Mouse (Mus musculus): ENCODE data around the gene Cx3cr1. TPM values are rescaled to one million over a fixed set of nuclear protein-coding genes. Genes with fewer than 3 reads are reported as not detected.

Gene Cx3cr1
- polyA plus RNA-seq, 1 experiment from 2014 or later = 7.5 TPM

Other genes starting within 250 kb of the Cx3cr1 start
- gene Scn11a, start 244.4 kb downstream of the Cx3cr1 start, polyA plus RNA-seq (2015; fragmentation: Nextera tagmentation; extraction: Ambion mirVana) = 0.03 and 0.04 TPM in 2 replicates
- 31.5 and 35.0 TPM in 2 replicates for gene Wdr48, start 175.0 kb downstream of the Cx3cr1 start, polyA plus RNA-seq (2015; fragmentation: Nextera tagmentation; extraction: Ambion mirVana)
- gene Gorasp1, start 132.3 kb downstream of the Cx3cr1 start, polyA plus RNA-seq (2015; fragmentation: Nextera tagmentation; extraction: Ambion mirVana) = 16.6 and 24.3 TPM in 2 replicates
- gene Ttc21a, start 132.3 kb downstream of the Cx3cr1 start, polyA plus RNA-seq (2015; fragmentation: Nextera tagmentation; extraction: Ambion mirVana) = 0.08 and 0.29 TPM in 2 replicates
- 6.9 and 8.2 TPM in 2 replicates for gene Csrnp1, start 85.2 kb downstream of the Cx3cr1 start, polyA plus RNA-seq (2015; fragmentation: Nextera tagmentation; extraction: Ambion mirVana)
- 45.2 and 51.0 TPM in 2 replicates for gene Xirp1, start 46.3 kb downstream of the Cx3cr1 start, polyA plus RNA-seq (2015; fragmentation: Nextera tagmentation; extraction: Ambion mirVana)
- 0.62 and 1.6 TPM in 2 replicates for gene Ccr8, start 22.2 kb upstream of the Cx3cr1 start, polyA plus RNA-seq (2015; fragmentation: Nextera tagmentation; extraction: Ambion mirVana)
- gene Slc25a38, start 40.5 kb upstream of the Cx3cr1 start, polyA plus RNA-seq (2015; fragmentation: Nextera tagmentation; extraction: Ambion mirVana) = 18.8 and 22.0 TPM in 2 replicates
- 679 and 834 TPM in 2 replicates for gene Rpsa, start 57.8 kb upstream of the Cx3cr1 start, polyA plus RNA-seq (2015; fragmentation: Nextera tagmentation; extraction: Ambion mirVana)
- 0.05 TPM in 1 of 2 replicates, not detected in the other for gene Mobp, start 79.8 kb upstream of the Cx3cr1 start, polyA plus RNA-seq (2015; fragmentation: Nextera tagmentation; extraction: Ambion mirVana)
- 0.26 and 0.94 TPM in 2 replicates for gene Myrip, start 231.6 kb upstream of the Cx3cr1 start, polyA plus RNA-seq (2015; fragmentation: Nextera tagmentation; extraction: Ambion mirVana)